Mouse (Mus musculus): ENCODE data around the gene Armc8. TPM values are rescaled to one million over a fixed set of nuclear protein-coding genes. Genes with fewer than 3 reads are reported as not detected.

Gene Armc8
- total RNA-seq, 1 experiment: 25.7 TPM

- no peak for TF ChIP-seq ZC3H11A (IDR thresholded peaks at IDR 0.05; ENCODE audit: borderline replicate concordance, low read depth, low read length)
- TF ChIP-seq HCFC1 (IDR thresholded peaks at IDR 0.05; ENCODE audit: borderline replicate concordance, insufficient read depth, low read length): no peak
- TF ChIP-seq ZNF384 (IDR thresholded peaks at IDR 0.05; ENCODE audit: low read depth, low read length): no peak
- TF ChIP-seq MAFK (IDR thresholded peaks at IDR 0.05; ENCODE audit: insufficient read depth, low read depth, low read length): no peak
- TF ChIP-seq CHD2 (IDR thresholded peaks at IDR 0.05; ENCODE audit: low read depth, low read length): no peak
- Histone ChIP-seq H3K27ac (ENCODE audit: insufficient read depth, low read depth, low read length, poor library complexity, severe bottlenecking) (no peak overlapping the region), H3K9ac (ENCODE audit: insufficient read depth, low read depth, low read length, poor library complexity, severe bottlenecking) (no peak overlapping the region), H3K4me3 (ENCODE audit: insufficient read depth in 1 of 2, low read depth in 1 of 2, low read length in 2 of 2, poor library complexity in 1 of 2, severe bottlenecking in 1 of 2) (no peak overlapping the region), H3K36me3 (ENCODE audit: control insufficient read depth, insufficient read depth, low read length, poor library complexity, severe bottlenecking) (peaks cover 18% of the 10 kb centered on the region), H3K9me3 (ENCODE audit: control insufficient read depth, insufficient read depth, low read depth, low read length) (no peaks in the 10 kb centered on the region), H3K4me1 (ENCODE audit: control insufficient read depth in 2 of 2, insufficient read depth in 2 of 2, low read length in 2 of 2, poor library complexity in 1 of 2) (peaks cover 4 to 7% of the 10 kb centered on the region in 2 experiments; a peak in 3 of 4 replicates)
- in situ Hi-C loops (cut with MboI; ENCODE audit: low sequenced_read_pairs in 2 of 2, unreplicated experiment in 2 of 2): no loop called here
- no peak for DNase-seq (ENCODE audit: low read depth, low spot score)
These were observed 83.6 kb downstream of the Armc8 start for GRCm38 (mm10) chr9:99485144-99485543.

GRCm38 (mm10) chr9:99484632-99485031 lies 84.1 kb downstream of the Armc8 start:
- H3K36me3 ChIP-seq (ENCODE audit: control insufficient read depth, insufficient read depth, low read length, poor library complexity, severe bottlenecking): peaks cover 14% of the 10 kb centered on the region; the same call in 1 of the 2 replicates
- no peak overlapping the region for H3K27ac ChIP-seq (ENCODE audit: insufficient read depth, low read depth, low read length, poor library complexity, severe bottlenecking)
- in situ Hi-C loops (cut with MboI; ENCODE audit: low sequenced_read_pairs in 2 of 2, unreplicated experiment in 2 of 2): no loop called here
- peaks cover 1 to 10% of the 10 kb centered on the region in 2 experiments; a peak in 2 of 4 replicates for H3K4me1 ChIP-seq (ENCODE audit: control insufficient read depth in 2 of 2, insufficient read depth in 2 of 2, low read length in 2 of 2, poor library complexity in 1 of 2)
- no peak overlapping the region for H3K4me3 ChIP-seq (ENCODE audit: insufficient read depth in 1 of 2, low read depth in 1 of 2, low read length in 2 of 2, poor library complexity in 1 of 2, severe bottlenecking in 1 of 2)
- no peak for DNase-seq (ENCODE audit: low read depth, low spot score)
- no peak overlapping the region for H3K9ac ChIP-seq (ENCODE audit: insufficient read depth, low read depth, low read length, poor library complexity, severe bottlenecking)
- TF ChIP-seq MAFK (IDR thresholded peaks at IDR 0.05; ENCODE audit: insufficient read depth, low read depth, low read length) (no peak), CHD2 (IDR thresholded peaks at IDR 0.05; ENCODE audit: low read depth, low read length) (no peak), ZNF384 (IDR thresholded peaks at IDR 0.05; ENCODE audit: low read depth, low read length) (no peak), HCFC1 (IDR thresholded peaks at IDR 0.05; ENCODE audit: borderline replicate concordance, insufficient read depth, low read length) (no peak), ZC3H11A (IDR thresholded peaks at IDR 0.05; ENCODE audit: borderline replicate concordance, low read depth, low read length) (no peak)
- no peaks in the 10 kb centered on the region for H3K9me3 ChIP-seq (ENCODE audit: control insufficient read depth, insufficient read depth, low read depth, low read length)

GRCm38 (mm10) chr9:99483191-99483590 lies 85.5 kb downstream of the Armc8 start:
- DNase-seq (ENCODE audit: low read depth, low spot score): no peak
- no peak overlapping the region for H3K4me3 ChIP-seq (ENCODE audit: insufficient read depth in 1 of 2, low read depth in 1 of 2, low read length in 2 of 2, poor library complexity in 1 of 2, severe bottlenecking in 1 of 2)
- H3K36me3 ChIP-seq (ENCODE audit: control insufficient read depth, insufficient read depth, low read length, poor library complexity, severe bottlenecking): peaks cover 11% of the 10 kb centered on the region; the same call in 1 of the 2 replicates
- H3K9ac ChIP-seq (ENCODE audit: insufficient read depth, low read depth, low read length, poor library complexity, severe bottlenecking): no peak overlapping the region
- H3K27ac ChIP-seq (ENCODE audit: insufficient read depth, low read depth, low read length, poor library complexity, severe bottlenecking): no peak overlapping the region
- H3K4me1 ChIP-seq (ENCODE audit: control insufficient read depth in 2 of 2, insufficient read depth in 2 of 2, low read length in 2 of 2, poor library complexity in 1 of 2): peaks cover 1 to 12% of the 10 kb centered on the region in 2 experiments; a peak in 2 of 4 replicates
- in situ Hi-C loops (cut with MboI; ENCODE audit: low sequenced_read_pairs in 2 of 2, unreplicated experiment in 2 of 2): no loop called here
- no peaks in the 10 kb centered on the region for H3K9me3 ChIP-seq (ENCODE audit: control insufficient read depth, insufficient read depth, low read depth, low read length)
- TF ChIP-seq CHD2 (IDR thresholded peaks at IDR 0.05; ENCODE audit: low read depth, low read length) (no peak), ZNF384 (IDR thresholded peaks at IDR 0.05; ENCODE audit: low read depth, low read length) (no peak), ZC3H11A (IDR thresholded peaks at IDR 0.05; ENCODE audit: borderline replicate concordance, low read depth, low read length) (no peak), MAFK (IDR thresholded peaks at IDR 0.05; ENCODE audit: insufficient read depth, low read depth, low read length) (no peak), HCFC1 (IDR thresholded peaks at IDR 0.05; ENCODE audit: borderline replicate concordance, insufficient read depth, low read length) (no peak)

- in situ Hi-C loops (cut with MboI; ENCODE audit: low sequenced_read_pairs in 2 of 2, unreplicated experiment in 2 of 2): no loop called here
- no peaks in the 10 kb centered on the region for H3K9me3 ChIP-seq (ENCODE audit: control insufficient read depth, insufficient read depth, low read depth, low read length)
- no peak for TF ChIP-seq CHD2 (IDR thresholded peaks at IDR 0.05; ENCODE audit: low read depth, low read length)
- TF ChIP-seq ZNF384 (IDR thresholded peaks at IDR 0.05; ENCODE audit: low read depth, low read length): no peak
- no peak overlapping the region for H3K9ac ChIP-seq (ENCODE audit: insufficient read depth, low read depth, low read length, poor library complexity, severe bottlenecking)
- peaks cover 1 to 12% of the 10 kb centered on the region in 2 experiments; a peak in 2 of 4 replicates for H3K4me1 ChIP-seq (ENCODE audit: control insufficient read depth in 2 of 2, insufficient read depth in 2 of 2, low read length in 2 of 2, poor library complexity in 1 of 2)
- DNase-seq (ENCODE audit: low read depth, low spot score): no peak
- no peak overlapping the region for H3K4me3 ChIP-seq (ENCODE audit: insufficient read depth in 1 of 2, low read depth in 1 of 2, low read length in 2 of 2, poor library complexity in 1 of 2, severe bottlenecking in 1 of 2)
- peaks cover 5% of the 10 kb centered on the region; the same call in 1 of the 2 replicates for H3K36me3 ChIP-seq (ENCODE audit: control insufficient read depth, insufficient read depth, low read length, poor library complexity, severe bottlenecking)
- H3K27ac ChIP-seq (ENCODE audit: insufficient read depth, low read depth, low read length, poor library complexity, severe bottlenecking): no peak overlapping the region
These were observed 87.9 kb downstream of the Armc8 start for GRCm38 (mm10) chr9:99480764-99481163.
